Mouse (Mus musculus) heart, embryonic 14.5 days (tissue): ENCODE data around the gene Gpr107. TPM values are rescaled to one million over a fixed set of nuclear protein-coding genes. Genes with fewer than 3 reads are reported as not detected.

ENCODE experiments used
- ATAC-seq: fragments of 200-750 bp; cut with Nextera tagmentation; 2 replicates; pipeline ENCODE4 v1.8.0; 2017; ENCODE audit warnings: low read depth, moderate TSS enrichment; ENCODE audit not compliant: insufficient number of reproducible peaks, insufficient read depth, low FRiP score
- H3K27ac ChIP-seq, 2 experiments: fragments of 200-500 bp in 1 of 2; fragments of 300-500 bp in 1 of 2; sonication (generic) in 1 of 2; replicated peaks in 1 of 2; 2 replicates each; pipeline ENCODE4 v1.5.1; 2012 to 2014; ENCODE audit warnings: low read depth in 2 of 2, low read length in 2 of 2, control low read depth in 1 of 2, mild to moderate bottlenecking in 1 of 2, mixed read lengths in 1 of 2; ENCODE audit not compliant: control insufficient read depth in 1 of 2, insufficient read depth in 1 of 2
- H3K27me3 ChIP-seq: fragments of 300-500 bp; sonication (generic); 2 replicates; pipeline ENCODE4 v1.6.1; 2014; ENCODE audit warnings: mild to moderate bottlenecking, low read length, control low read depth; ENCODE audit not compliant: control insufficient read depth, insufficient read depth
- H3K36me3 ChIP-seq: fragments of 300-500 bp; sonication (generic); 2 replicates; pipeline ENCODE4 v1.6.1; 2014; ENCODE audit warnings: mild to moderate bottlenecking, control low read depth, low read length, mixed read lengths; ENCODE audit not compliant: control insufficient read depth, insufficient read depth
- H3K4me1 ChIP-seq, 2 experiments: fragments of 200-500 bp in 1 of 2; fragments of 300-500 bp in 1 of 2; sonication (generic) in 1 of 2; 2 replicates each; pipeline ENCODE4 v1.6.1; 2012 to 2014; ENCODE audit warnings: low read length in 2 of 2, control low read depth in 1 of 2, mixed read lengths in 1 of 2; ENCODE audit not compliant: control insufficient read depth in 2 of 2, insufficient read depth in 2 of 2
- H3K4me2 ChIP-seq: fragments of 300-500 bp; sonication (generic); 2 replicates; pipeline ENCODE4 v1.6.1; 2014; ENCODE audit warnings: mild to moderate bottlenecking, low read length
- H3K4me3 ChIP-seq, 2 experiments: fragments of 200-500 bp in 1 of 2; fragments of 300-500 bp in 1 of 2; sonication (generic) in 1 of 2; 2 replicates each; pipeline ENCODE4 v1.5.1; 2012 to 2014; ENCODE audit warnings: low read length in 2 of 2, mild to moderate bottlenecking in 2 of 2, control low read depth in 1 of 2, low read depth in 1 of 2, moderate library complexity in 1 of 2; ENCODE audit not compliant: control insufficient read depth in 1 of 2, insufficient read depth in 1 of 2
- H3K9ac ChIP-seq: fragments of 300-500 bp; sonication (generic); 2 replicates; pipeline ENCODE4 v1.6.1; 2014; ENCODE audit warnings: mild to moderate bottlenecking, low read length
- H3K9me3 ChIP-seq: fragments of 300-500 bp; sonication (generic); 2 replicates; pipeline ENCODE4 v1.6.1; 2016; ENCODE audit warnings: low read length, control low read depth; ENCODE audit not compliant: control insufficient read depth
- WGBS: fragments of 180-500 bp; shearing (Covaris S2); extraction: QIAGEN DNeasy Blood & Tissue Kit; methylation state at CpG from one replicate; pipeline ENCODE4 v1.1.7; 2014; 5-methylcytosine and 5-hydroxymethylcytosine counted together
- polyA plus RNA-seq: library from polyadenylated mRNA; unstranded; fragments of >200 nt; fragmentation: Nextera tagmentation; extraction: Ambion mirVana; gene quantifications from 2 replicates; pipeline ENCODE4 v1.2.1, GENCODE M21; 2014

Gene Gpr107
- polyA plus RNA-seq, 1 experiment from 2014 or later: 27.3 TPM

DNA sequence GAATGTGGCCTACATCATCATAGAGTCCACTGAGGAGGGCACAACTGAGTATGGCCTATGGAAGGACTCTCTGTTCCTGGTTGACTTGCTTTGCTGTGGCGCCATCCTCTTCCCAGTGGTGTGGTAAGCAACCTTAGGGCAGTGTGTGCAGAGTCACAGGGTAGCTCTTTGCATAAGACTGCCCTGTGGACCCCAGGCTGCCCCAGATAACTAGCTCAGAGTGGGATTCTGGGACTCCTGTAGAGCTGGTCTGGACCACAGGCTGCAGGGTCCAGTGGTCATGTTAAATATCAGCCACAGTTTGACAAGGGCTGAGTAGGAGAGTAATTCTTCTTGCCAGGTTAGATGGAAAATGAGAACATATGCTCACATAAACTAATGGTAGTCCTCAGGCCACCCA, 36.6 kb downstream of the Gpr107 start:
- Histone ChIP-seq H3K27ac (no peak overlapping the region), H3K27me3 (no peaks in the 10 kb centered on the region), H3K9me3 (no peaks in the 10 kb centered on the region), H3K4me1 (peaks cover 7 to 30% of the 10 kb centered on the region in 2 experiments), H3K9ac (no peak overlapping the region), H3K4me2 (no peak overlapping the region), H3K4me3 (no peak overlapping the region), H3K36me3 (peaks cover 87% of the 10 kb centered on the region)
- 95% methylated on average over 1 of the region's 1 CpGs for WGBS
- ATAC-seq: no peak

GRCm38 (mm10) chr2:31189654-31190053, 37.5 kb downstream of the Gpr107 start:
- H3K27ac ChIP-seq: peak overlapping the region; percentile 31 to 93; a peak in 3 of 4 replicates
- no peaks in the 10 kb centered on the region for H3K27me3 ChIP-seq

DNA sequence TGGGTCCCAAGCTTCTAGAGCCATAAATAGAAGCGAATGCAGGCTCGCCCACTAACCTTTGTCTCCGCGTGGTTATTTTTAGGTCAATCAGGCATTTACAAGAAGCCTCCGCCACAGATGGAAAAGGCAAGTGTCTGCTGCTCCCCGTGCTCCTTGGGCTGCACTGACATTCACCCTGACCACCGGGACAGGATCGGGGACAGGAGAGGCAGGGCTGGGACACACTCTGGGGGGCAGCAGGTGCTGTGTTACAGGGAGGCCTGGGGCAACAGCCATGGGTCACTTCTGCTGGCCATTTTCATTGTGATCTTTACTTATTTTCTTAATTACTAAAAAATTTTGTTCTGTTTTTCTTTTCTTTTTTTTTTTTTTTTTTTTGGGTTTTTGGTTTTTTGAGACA, 39.6 kb downstream of the Gpr107 start:
- no peaks in the 10 kb centered on the region for H3K27me3 ChIP-seq
- H3K4me3 ChIP-seq: no peak overlapping the region
- peak overlapping the region; percentile 93 to 96 for H3K27ac ChIP-seq
- no peak for ATAC-seq
- 24% methylated on average over 8 of the region's 8 CpGs for WGBS
- peaks cover 7 to 33% of the 10 kb centered on the region in 2 experiments for H3K4me1 ChIP-seq
- H3K9ac ChIP-seq: peak overlapping the region; percentile 42
- no peaks in the 10 kb centered on the region for H3K9me3 ChIP-seq
- peaks cover 80% of the 10 kb centered on the region for H3K36me3 ChIP-seq
- peak overlapping the region; percentile 35 for H3K4me2 ChIP-seq

More at GRCm38 (mm10) chr2:31189654-31190053, 37.5 kb downstream of the Gpr107 start:
- no peak for ATAC-seq
- Histone ChIP-seq H3K4me3 (no peak overlapping the region), H3K4me2 (no peak overlapping the region), H3K9me3 (no peaks in the 10 kb centered on the region), H3K4me1 (peaks cover 7 to 32% of the 10 kb centered on the region in 2 experiments), H3K36me3 (peaks cover 81% of the 10 kb centered on the region), H3K9ac (no peak overlapping the region)
- 52% methylated on average over 3 of the region's 3 CpGs for WGBS

DNA sequence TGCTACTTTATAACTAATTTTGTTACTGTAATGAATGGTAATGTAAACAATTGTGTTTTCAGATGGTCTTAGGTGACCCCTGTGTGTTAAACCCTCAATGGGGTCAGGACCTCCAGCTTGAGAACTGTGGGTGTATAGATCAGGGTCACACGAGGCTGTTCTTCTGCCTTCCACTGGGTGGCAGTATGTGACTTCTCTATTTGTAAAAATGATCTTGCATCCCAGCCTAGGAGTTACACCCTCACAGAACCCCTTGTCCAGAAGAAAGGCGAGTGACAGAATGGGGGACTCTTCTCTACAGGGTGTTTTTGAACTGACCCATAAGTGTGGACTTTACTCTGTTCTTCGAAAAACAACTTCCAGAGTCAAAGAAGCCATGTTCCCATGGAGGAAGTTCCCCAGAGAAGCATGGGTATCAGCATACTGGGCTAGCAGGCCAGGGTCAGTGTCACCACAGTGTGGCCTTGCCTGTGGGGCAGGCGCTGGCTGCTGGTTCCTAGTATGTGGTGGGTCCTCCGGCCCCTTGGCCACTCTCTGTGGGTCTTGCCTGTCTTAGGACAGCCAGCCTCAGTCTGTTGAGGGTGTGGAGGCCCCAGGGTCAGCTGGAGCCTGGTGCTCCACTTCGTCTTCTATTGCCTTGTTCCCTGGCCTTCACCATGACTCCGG, 42.4 kb downstream of the Gpr107 start:
- Histone ChIP-seq H3K9ac (no peak overlapping the region), H3K27me3 (no peaks in the 10 kb centered on the region), H3K4me1 (peaks cover 18 to 48% of the 10 kb centered on the region in 2 experiments), H3K4me2 (no peak overlapping the region), H3K27ac (no peak overlapping the region), H3K36me3 (peaks cover 78% of the 10 kb centered on the region), H3K9me3 (no peaks in the 10 kb centered on the region), H3K4me3 (no peak overlapping the region)
- 66% methylated on average over 7 of the region's 7 CpGs for WGBS
- ATAC-seq: no peak

DNA sequence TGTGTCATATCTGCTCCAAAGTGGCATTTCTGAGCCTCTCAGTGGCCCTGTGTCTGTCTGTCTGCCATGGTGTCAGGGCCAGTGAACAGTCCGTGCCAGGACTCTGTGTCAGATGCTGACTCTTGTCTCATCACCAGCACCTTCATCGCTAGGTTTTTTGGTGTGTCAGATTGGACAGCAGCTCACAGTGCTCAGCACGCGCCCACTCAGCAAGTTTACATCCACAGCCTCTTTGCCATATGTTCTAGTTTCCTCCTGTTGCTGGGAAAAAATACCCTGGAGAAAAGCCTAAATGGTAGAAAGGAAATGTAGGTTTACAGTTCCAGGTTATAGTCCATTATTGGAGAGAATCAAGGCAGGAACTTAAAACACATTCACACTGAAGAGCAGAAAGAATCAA, 46.5 kb downstream of the Gpr107 start:
- H3K27ac ChIP-seq: peak overlapping the region; percentile 72 to 87
- no peaks in the 10 kb centered on the region for H3K27me3 ChIP-seq
- no peak overlapping the region for H3K9ac ChIP-seq
- H3K4me2 ChIP-seq: no peak overlapping the region
- peaks cover 59% of the 10 kb centered on the region for H3K36me3 ChIP-seq
- H3K4me3 ChIP-seq: no peak overlapping the region
- no peak for ATAC-seq
- H3K9me3 ChIP-seq: no peaks in the 10 kb centered on the region
- peaks cover 38 to 64% of the 10 kb centered on the region in 2 experiments for H3K4me1 ChIP-seq
- WGBS: 51% methylated on average over 4 of the region's 4 CpGs

- Histone ChIP-seq H3K9me3 (no peaks in the 10 kb centered on the region), H3K9ac (no peak overlapping the region; the same call in 1 of the 2 replicates), H3K36me3 (peaks cover 53% of the 10 kb centered on the region), H3K4me3 (no peak overlapping the region), H3K4me1 (peaks cover 45 to 72% of the 10 kb centered on the region in 2 experiments), H3K27me3 (no peaks in the 10 kb centered on the region), H3K27ac (peak overlapping the region; percentile 28 to 65; a peak in 3 of 4 replicates), H3K4me2 (no peak overlapping the region)
- 34% methylated on average over 2 of the region's 2 CpGs for WGBS
- no peak for ATAC-seq
Measured at GRCm38 (mm10) chr2:31200051-31200450, 47.9 kb downstream of the Gpr107 start.

GRCm38 (mm10) chr2:31201851-31202250, 49.7 kb downstream of the Gpr107 start:
- no peak overlapping the region for H3K4me3 ChIP-seq
- WGBS: 27% methylated on average over 7 of the region's 7 CpGs
- H3K27me3 ChIP-seq: no peaks in the 10 kb centered on the region
- peak overlapping the region; percentile 34 to 81 for H3K27ac ChIP-seq
- H3K9me3 ChIP-seq: no peaks in the 10 kb centered on the region
- no peak overlapping the region for H3K4me2 ChIP-seq
- H3K9ac ChIP-seq: peak overlapping the region; percentile 35
- H3K4me1 ChIP-seq: peaks cover 51 to 88% of the 10 kb centered on the region in 2 experiments
- ATAC-seq: no peak
- peaks cover 48% of the 10 kb centered on the region for H3K36me3 ChIP-seq
